Mouse (Mus musculus) forelimb bud, embryonic 11.5 days (tissue): ENCODE measurements around the gene Bsn.
A peak's percentile ranks its signal among the peaks of the same experiment; 100 is the strongest.

Experiments
- DNase-seq: peaks from one replicate; pipeline ENCODE4 v3.0.0-alpha.2; 2012; ENCODE audit warnings: low read depth, low spot score

Gene Bsn

GRCm38 (mm10) chr9:108093586-108093985 lies 96.6 kb downstream of the Bsn start:
- no peak for DNase-seq

DNA sequence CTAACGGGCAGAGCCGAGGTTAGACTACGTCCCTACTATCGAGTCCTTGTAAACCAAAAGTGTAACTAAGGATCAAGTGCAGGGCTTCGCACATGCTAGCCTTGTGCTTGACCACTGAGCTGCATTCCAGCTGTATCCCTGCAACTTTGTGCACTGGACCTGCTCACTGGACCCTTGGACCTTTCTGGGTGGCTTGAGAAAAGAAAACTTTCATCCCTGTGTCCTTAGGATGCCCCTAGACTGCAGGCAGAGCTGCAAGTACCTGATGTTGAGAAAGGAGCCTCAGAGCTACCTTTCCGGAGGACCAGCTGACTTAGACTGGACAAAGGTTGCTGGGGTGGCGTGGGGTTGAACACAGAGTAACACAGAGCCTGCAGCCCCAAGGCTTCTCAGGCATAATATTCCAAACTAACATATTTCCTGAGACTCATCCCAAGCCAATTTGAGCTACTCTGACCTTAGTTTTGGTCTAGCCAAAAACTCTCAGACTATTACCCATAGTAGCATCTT lies 99.5 kb downstream of the Bsn start:
- no peak for DNase-seq

- no peak for DNase-seq
Measured at GRCm38 (mm10) chr9:108085261-108085660, 104.9 kb downstream of the Bsn start.

DNA sequence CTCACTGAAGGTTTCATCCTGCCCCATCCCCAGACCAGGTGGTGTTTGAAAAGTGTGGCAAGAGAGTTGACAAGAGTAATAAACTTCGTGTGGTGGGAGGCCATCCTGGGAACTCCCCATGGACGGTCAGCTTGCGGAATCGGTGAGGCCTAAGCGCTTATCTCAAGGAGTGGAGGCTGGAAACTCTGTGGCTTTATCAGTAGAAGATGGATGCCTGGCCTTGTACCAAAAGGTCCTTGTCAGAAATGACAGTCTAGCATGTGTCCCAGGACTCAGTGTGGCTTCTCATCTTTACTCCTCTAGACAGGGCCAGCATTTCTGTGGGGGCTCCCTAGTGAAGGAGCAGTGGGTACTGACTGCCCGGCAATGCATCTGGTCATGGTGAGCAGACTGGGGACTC lies 106.6 kb downstream of the Bsn start:
- DNase-seq, result no peak

- no peak for DNase-seq
Measured at GRCm38 (mm10) chr9:108082988-108083431, 107.2 kb downstream of the Bsn start, which contains the start of gene Rnf123. Gene Rnf123 (minus strand): TSS chr9:108083346.

DNA sequence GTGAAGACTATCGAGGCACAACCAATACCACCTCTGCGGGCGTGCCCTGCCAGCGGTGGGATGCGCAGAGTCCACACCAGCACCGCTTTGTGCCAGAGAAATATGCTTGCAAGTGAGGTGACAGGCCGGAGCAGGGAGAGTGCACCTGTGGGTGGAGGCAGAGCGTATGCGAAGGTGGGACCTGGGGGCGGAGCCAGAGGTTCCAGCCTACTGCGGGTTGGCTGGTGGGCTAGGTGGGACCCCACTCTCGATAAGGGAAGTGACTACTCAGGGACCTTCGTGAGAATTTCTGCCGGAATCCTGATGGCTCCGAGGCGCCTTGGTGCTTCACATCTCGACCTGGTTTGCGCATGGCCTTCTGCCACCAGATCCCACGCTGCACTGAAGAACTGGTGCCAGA lies 107.6 kb downstream of the Bsn start:
- no peak for DNase-seq

- DNase-seq, result no peak
Measured at GRCm38 (mm10) chr9:108080168-108080567, 110.0 kb downstream of the Bsn start, which contains the start of gene Mst1. Gene Mst1 (plus strand): TSS chr9:108080436.

GRCm38 (mm10) chr9:108073141-108073930 lies 116.8 kb downstream of the Bsn start:
- no peak for DNase-seq

DNA sequence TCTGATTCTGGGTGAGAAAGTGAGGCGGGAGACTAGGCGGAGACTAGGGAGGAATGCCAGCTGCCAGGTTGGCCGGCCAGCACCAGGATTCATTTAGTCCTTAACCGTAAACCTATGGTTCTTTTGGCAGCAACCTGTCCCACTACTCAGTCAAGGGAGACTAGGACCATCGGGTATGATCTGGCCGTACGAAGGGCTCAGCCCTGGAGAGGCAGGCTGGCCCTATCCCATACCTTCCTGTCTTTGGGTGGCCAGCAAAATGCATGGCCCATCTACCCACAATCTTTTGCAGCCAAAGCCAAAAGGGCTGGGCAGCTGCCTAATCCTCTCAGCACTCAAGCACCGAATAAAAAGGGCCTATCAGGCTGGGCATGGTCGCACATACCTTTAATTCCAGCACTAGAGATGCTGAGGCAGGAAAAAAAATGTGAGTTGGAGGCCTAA lies 117.7 kb downstream of the Bsn start:
- DNase-seq, result no peak

DNA sequence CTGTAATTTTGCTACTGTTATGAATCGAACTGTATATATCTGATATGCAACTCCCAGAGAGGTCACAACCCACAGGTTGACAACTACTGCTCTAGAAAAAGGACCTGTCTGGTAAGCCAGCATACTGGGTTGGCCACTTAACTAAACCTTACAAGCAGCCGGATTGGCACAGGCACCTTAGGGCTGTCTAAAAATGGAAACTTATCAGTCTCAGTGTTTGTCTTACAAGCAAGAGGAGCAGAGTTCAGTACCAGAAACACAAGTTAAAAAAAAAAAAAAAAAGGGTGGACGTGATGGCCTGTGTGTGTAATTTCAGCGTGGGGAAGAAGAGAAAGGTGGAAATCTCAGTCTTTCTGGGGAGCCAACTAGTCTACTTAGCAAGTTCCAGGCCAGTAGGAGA lies 118.4 kb downstream of the Bsn start:
- no peak for DNase-seq

GRCm38 (mm10) chr9:108069529-108069928 lies 120.7 kb downstream of the Bsn start:
- no peak for DNase-seq

GRCm38 (mm10) chr9:108069007-108069406 lies 121.2 kb downstream of the Bsn start:
- DNase-seq, result no peak

GRCm38 (mm10) chr9:108067900-108068299 lies 122.3 kb downstream of the Bsn start:
- peak; percentile 89 for DNase-seq

- no peak for DNase-seq
Measured at GRCm38 (mm10) chr9:108067199-108067598, 123.0 kb downstream of the Bsn start.

DNA sequence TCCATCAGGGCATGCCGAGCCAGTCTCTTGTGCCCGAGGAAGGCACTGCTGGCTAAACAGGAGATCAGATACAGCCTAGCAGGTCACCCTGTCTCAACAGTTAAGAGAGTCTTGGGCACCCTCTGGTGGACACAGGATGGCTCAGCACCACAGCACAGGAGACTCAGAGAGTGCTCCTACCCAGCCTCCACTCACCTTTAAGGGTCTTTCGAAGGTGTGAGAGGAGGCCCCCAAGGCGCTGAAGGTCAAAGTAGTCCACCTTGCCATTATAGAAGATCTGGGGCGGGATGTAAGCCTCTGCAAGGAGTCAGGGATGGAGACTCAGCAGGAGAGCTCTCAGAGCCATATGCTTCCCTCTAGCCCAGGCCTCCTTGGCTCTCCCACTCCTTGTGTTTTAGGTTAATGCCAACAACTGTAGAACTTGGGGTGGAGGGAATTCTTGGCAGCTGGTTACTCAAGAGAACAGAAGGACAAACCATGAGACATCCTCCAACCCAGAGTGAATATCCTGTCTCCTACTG lies 124.6 kb downstream of the Bsn start:
- DNase-seq, result peak; percentile 46

- no peak for DNase-seq
Measured at GRCm38 (mm10) chr9:108063361-108063760, 126.8 kb downstream of the Bsn start.

- no peak for DNase-seq
Measured at GRCm38 (mm10) chr9:108062142-108062541, 128.0 kb downstream of the Bsn start.

- DNase-seq, result no peak
Measured at GRCm38 (mm10) chr9:108058291-108058690, 131.9 kb downstream of the Bsn start.

DNA sequence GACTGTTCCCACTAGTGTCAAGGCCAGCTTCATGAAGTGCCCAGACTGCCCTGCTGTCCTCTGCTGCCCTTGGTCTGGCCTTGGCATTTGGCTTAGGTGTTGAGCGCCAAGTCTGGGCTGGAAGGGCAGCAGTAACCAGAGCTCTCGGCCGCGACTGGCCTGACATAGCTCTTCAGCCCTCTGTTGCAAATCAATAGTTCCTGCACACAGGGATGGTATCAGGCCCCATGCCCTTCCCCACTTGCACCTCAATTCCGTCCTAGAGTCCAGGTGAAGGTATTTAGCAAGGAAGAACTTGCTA lies 133.0 kb downstream of the Bsn start:
- DNase-seq, result no peak

DNA sequence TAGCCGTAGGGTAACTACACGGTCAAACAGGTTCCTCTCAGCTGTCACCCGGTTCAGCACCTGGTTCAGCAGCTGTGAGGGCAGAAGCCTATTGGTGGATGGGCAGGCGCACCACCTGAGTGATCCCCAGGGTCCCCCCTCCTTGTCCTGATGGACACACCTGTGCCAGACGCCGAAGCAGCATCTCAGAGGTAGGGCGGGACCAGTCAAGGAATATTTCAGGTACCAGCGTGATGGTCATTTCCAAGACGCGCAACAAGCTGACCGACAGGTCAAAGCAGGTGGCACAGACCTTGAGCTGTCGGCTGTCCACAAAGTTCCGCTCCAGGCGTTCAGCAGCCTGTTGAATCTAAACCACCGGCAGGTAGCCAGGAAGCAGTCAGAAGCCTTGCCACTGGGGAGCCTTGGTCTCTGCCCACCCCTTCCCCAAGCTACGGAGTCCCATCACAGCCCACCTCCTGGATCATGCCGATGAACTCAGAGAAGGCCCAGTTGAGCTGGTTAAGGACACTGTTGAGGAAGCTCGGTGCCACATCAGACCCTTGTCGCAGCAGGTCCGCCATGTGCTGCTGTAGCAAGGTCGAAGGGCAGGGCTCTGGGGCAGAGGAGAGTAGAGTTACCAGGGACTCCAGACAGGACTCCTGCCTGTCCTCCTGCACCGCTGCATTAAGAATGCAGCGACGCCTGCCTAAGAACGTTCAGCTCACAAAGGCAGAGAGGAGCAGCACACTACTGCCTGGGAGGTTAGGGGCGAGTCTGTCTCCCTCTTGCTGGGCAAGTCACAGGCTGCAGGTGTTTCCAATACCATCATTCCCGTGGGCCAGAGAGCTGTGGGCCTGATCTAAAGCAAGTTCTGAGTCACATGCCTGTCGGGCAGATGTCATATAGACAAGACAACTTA lies 133.6 kb downstream of the Bsn start:
- no peak for DNase-seq

GRCm38 (mm10) chr9:108055661-108056237 lies 134.4 kb downstream of the Bsn start:
- DNase-seq, result no peak

- no peak for DNase-seq
Measured at GRCm38 (mm10) chr9:108055061-108055460, 135.1 kb downstream of the Bsn start.
